Mouse (Mus musculus) left cerebral cortex, adult 2 months (tissue): ENCODE results near the gene Rab14. TPM values are rescaled to one million over a fixed set of nuclear protein-coding genes. Genes with fewer than 3 reads are reported as not detected.

Experiments used
- DNase-seq, 2 experiments: peaks; one replicate each; pipeline ENCODE4 v3.0.0; 2021 to 2022; ENCODE audit warnings: low spot score in 2 of 2, mixed read lengths in 1 of 2; ENCODE audit errors: extremely low spot score in 1 of 2
- H3K27ac ChIP-seq: fragments of 200-600 bp; 2 replicates; pipeline ENCODE4 v1.8.1; 2022
- H3K4me3 ChIP-seq: fragments of 200-600 bp; 2 replicates; pipeline ENCODE4 v1.8.1; 2022
- CTCF ChIP-seq: fragments of 200-600 bp; IDR thresholded peaks from 2 replicates; pipeline ENCODE4 v1.8.1; 2022; ENCODE audit warnings: antibody characterized with exemption, mild to moderate bottlenecking, moderate library complexity
- intact Hi-C: fragments of 180-260 bp; cut with DNase I; formaldehyde crosslinking; loops from one replicate; pipeline ENCODE4 v1.15.1; 2025
- long read RNA-seq, 2 experiments: library from polyadenylated mRNA; stranded (forward); transcript quantifications; one replicate each; pipeline ENCODE4 v2.0.0; 2021; ENCODE audit warnings: borderline mapping rate in 2 of 2
- total RNA-seq, 2 experiments: library from RNA; stranded (reverse); gene quantifications; 2 replicates each; pipeline ENCODE4 v1.2.3; 2021

The Rab14 gene
- total RNA-seq, result 100 to 1,000 TPM; 219 to 229 TPM
- long read RNA-seq, experiment 1, transcript Rab14-201 (8 exons, 3,081 nt), result major isoform, 422 of 453 reads
- long read RNA-seq, experiment 1, partial matches to known transcripts, result 6 of 453 reads
- long read RNA-seq, experiment 1, other reads (novel, unspliced or antisense), result 25 of 453 reads
- long read RNA-seq, experiment 2, full-length matches to known transcripts, result 288 of 311 reads
- long read RNA-seq, experiment 2, partial matches to known transcripts, result 5 of 311 reads
- long read RNA-seq, experiment 2, other reads (novel, unspliced or antisense), result 18 of 311 reads

DNA sequence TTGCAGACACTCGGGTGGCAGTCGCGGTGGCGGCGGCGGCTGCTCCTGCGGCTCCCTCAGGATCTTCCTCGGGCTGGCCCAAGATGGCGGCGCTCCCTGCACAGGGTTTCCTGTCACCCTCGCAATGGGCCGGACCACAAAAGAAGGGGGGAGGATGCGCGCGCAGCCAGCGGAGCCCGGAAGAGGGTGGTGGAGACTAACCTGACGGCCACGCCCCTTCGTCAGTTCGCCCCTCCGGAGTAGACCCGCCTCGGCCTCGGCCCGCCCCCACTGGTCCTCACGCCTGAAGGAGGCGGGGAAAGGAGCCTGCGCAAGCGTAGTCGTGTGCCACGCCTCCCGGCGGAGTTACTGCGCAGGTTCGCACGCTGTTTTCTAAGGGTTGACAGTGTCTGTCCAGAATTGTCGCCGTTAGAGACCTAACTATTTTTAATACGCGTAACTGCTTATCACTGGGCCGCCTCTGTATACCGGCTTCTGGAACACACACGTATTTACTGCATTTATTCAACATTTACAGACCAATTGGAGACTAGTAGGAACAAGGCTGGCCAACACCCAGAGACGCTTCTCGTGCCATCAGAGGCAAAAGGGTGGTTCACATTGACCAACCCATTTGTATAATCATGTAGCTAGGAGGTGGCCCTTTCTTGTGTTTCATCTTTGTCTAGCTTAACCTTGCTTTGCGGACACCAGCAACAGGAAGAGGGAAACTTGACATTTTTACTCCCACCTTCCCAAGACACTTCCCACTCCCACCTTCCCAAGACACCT lies at the start of gene Rab14:
TSS of gene Rab14 (minus strand) at position 223 of the 771 bp plus-strand sequence.
- DNase-seq, result peak; percentile 99 to 100
- H3K27ac ChIP-seq, result peak within 1 kb of the TSS; percentile 99
- intact Hi-C loops, result no loop called here
- no peak; the same call in 1 of the 2 replicates for TF ChIP-seq CTCF
- peak within 1 kb of the TSS; percentile 92 for H3K4me3 ChIP-seq

DNA sequence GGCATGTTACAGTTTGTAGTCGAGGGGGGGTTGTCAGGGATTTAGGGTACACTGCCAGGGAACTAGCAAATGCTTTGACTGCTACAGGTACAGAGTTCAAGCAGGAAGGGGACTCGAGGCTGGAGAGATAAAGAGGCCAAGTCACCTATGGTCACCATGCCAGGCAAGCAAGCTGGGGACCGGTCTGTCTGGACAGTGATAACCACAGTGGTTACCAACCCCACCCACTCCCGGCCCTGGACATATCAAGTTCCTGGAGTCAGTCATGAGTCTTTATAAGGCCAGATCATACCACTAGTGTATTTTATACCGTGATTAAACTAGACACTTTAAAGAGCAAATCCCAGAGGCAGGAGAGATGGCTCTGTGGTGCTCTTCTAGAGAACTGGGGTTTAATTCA lies 46.8 kb upstream of the Rab14 start:
- Histone ChIP-seq H3K4me3 (no peak overlapping the region), H3K27ac (no peak overlapping the region)
- no peak for TF ChIP-seq CTCF
- intact Hi-C loops, result no loop called here
- no peak for DNase-seq

DNA sequence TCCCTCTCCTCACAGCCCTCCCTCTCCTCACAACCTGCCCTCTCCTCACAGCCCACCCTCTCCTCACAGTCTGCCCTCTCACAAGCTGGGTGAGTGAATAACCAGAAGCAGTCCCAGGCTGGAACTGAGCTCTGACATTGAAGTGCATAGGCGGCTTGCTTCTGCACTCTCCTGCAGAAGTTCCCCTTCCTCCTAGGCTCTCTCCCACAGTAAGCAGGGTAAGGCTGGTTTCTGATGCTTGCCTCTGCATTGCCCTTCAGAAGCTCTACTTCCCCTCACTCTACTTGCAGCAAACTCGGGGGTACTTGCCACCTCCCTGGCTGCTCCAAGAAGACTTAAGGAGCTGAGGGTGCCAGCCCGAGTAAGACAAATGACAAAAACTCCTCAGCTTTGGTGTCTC lies 43.3 kb upstream of the Rab14 start:
- no peak for TF ChIP-seq CTCF
- intact Hi-C loops, result no loop called here
- Histone ChIP-seq H3K4me3 (no peak overlapping the region), H3K27ac (no peak overlapping the region)
- DNase-seq, result no peak

DNA sequence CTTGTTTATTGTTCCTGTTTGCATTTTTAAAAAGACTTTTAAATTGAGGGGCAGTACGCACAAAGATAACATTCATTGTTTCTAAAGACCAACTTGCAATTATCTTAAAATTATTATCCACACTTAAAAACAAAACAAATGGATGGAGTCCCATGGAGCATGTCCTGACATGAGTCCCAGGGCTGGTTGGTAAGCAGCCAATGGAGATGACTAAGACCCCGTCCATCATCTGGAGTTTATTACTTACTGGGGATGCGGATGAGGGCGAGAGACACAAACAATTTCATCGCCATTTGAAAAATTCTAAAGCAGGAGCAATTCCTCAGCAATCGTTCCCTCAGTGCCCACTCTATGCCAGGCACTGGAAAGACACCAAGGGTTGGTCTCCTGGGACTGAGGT lies 34.1 kb upstream of the Rab14 start:
- H3K27ac ChIP-seq, result no peak overlapping the region
- H3K4me3 ChIP-seq, result no peak overlapping the region
- TF ChIP-seq CTCF, result no peak
- intact Hi-C loops, result no loop called here
- no peak for DNase-seq

DNA sequence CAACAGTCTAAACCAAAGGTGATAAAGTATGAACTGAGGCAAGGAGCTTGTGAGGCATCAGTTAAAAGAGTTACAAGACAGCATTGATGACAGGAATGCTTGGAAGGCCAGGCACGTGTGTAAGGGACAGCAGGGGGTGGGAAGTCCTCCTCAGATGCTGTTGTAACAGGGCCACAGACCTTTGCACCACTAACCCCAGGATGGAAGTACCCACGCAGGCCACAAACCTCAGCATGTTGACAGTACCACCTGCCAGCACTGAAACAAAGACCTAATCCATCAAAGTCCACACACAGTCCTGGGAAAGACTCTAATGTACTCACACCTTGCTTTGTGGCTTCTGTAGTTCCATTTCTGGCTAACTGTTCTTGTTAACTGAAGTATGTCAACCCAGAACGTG lies 33.0 kb upstream of the Rab14 start:
- no peak overlapping the region for H3K4me3 ChIP-seq
- DNase-seq, result no peak
- H3K27ac ChIP-seq, result no peak overlapping the region
- intact Hi-C loops, result loop anchor here (2.0 kb wide), 1 partner anchor 21 kb away; no protein-coding TSS in a partner anchor
- TF ChIP-seq CTCF, result no peak

DNA sequence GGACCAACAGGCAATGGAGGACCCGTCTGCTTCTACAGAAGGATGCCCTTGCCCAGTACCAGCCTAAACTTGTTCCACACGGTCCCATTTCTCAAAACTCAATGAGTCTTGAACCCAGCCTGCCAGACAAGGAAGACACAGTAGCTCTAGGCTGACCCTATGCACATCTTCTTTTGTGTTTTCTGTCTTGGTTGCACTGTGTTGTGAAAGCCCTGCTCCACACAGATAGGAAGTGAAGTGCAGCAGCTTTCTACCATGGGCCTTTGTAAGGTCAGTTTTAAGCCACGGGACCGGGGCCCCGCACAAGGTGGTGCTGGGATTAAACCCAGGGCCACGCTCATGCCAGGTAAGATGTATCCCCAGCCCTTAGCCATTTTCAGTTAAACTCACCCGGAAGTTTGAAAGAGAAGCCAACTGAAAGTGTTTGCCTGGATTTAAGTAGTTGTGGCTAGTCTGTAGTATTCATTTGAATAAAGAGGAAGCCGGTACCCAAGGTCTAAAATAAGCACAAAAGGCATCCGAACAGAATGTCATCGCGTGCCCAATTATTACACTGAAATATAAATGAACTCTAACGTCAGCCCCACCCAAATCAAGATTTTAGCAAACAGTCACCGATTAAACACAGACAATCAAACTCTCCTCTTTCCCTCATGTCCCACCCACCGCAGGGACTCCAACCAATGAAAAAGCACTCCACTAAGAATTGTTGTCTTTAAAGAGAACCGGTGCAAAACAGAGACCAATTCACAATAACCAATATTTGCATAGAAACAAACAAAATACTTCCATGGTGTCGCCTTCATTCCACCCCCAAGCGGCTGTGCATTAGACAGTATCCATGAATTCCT lies 31.9 kb upstream of the Rab14 start:
- no peak for DNase-seq
- Histone ChIP-seq H3K4me3 (no peak overlapping the region), H3K27ac (no peak overlapping the region)
- TF ChIP-seq CTCF, result no peak
- intact Hi-C loops, result loop anchor here (2.0 kb wide), 1 partner anchor 22 kb away; no protein-coding TSS in a partner anchor

DNA sequence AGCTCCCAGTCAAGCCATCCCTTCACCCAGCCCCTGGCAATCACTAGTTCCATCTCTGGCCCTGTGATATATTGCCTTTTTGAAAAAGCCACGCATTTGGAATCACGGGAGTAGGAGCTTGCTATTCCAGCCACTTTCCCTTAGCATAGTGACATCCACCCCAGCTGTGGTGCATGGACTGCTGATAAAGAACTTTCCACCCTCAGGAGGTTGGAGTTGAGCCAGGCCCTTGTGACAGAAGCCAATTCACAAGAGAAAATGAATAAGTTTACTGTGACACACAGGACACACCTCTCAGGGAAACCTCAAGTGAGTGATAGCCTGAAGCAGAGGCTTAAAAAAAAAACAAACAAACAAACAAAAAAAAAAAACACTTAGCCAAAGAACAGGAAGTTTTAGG lies 31.0 kb upstream of the Rab14 start:
- Histone ChIP-seq H3K4me3 (no peak overlapping the region), H3K27ac (no peak overlapping the region)
- intact Hi-C loops, result loop anchor here (2.0 kb wide), 1 partner anchor 23 kb away; no protein-coding TSS in a partner anchor
- no peak for DNase-seq
- no peak for TF ChIP-seq CTCF

DNA sequence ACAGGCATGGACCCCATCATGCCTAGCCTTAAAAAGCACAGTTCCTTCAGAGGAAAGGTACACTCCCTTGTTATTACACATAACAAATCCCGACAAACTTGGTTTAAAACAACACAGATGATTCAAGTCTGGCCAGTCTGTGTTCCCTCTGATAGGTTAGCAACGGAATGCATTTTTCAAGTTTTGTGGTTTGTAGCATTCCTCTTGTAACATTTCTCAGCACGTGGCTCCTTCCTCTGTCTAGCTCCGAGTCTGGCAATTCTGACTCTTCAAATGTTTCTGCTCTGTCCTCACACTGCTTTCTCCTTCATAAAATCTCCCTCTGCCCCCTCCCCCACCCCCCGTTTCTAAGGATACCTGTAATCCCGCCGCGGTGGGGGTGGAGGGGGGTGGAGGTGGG lies 29.3 kb upstream of the Rab14 start:
- no peak overlapping the region for H3K27ac ChIP-seq
- intact Hi-C loops, result no loop called here
- H3K4me3 ChIP-seq, result no peak overlapping the region
- no peak for TF ChIP-seq CTCF
- DNase-seq, result no peak

DNA sequence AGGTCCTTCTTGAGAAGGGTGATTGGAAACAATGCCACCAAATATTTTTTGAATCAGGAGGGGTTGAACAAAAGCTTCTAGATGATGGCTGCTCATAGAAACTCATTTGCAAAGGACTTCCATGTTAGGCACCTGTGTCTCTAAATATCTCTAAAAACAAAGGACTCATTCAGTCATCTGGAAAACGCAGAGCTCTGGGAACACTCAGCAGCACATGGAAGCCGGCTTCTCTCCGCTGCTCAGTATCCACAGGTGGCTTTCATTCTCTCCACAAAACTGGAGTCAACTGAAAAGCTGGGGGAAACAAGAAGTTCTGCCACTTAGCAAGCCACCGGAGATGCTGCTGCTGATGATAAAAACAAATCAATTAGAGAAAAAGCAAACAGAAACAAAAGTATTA lies 27.2 kb upstream of the Rab14 start:
- intact Hi-C loops, result no loop called here
- TF ChIP-seq CTCF, result no peak
- no peak for DNase-seq
- no peak overlapping the region for H3K4me3 ChIP-seq
- H3K27ac ChIP-seq, result no peak overlapping the region

DNA sequence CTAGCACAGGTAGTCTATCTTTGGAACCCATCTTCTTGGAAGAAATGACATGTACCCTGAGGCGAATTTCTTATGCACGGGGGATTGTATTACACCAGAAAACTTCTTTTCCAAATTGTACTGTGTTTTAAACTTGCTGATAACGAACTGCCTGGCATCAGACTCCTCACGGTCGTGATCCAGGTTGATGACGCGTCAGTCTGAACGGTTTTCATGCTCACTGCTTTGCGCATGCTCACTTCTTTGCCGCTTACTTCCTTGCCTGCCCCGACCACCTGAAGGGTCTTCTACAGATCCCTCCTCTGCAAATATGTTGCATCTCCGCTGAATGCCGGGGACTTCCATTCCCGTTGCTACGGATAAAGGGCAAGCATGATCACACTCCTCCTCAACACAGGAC lies 23.4 kb upstream of the Rab14 start:
- intact Hi-C loops, result no loop called here
- DNase-seq, result no peak
- Histone ChIP-seq H3K4me3 (no peak overlapping the region), H3K27ac (no peak overlapping the region)
- TF ChIP-seq CTCF, result no peak

DNA sequence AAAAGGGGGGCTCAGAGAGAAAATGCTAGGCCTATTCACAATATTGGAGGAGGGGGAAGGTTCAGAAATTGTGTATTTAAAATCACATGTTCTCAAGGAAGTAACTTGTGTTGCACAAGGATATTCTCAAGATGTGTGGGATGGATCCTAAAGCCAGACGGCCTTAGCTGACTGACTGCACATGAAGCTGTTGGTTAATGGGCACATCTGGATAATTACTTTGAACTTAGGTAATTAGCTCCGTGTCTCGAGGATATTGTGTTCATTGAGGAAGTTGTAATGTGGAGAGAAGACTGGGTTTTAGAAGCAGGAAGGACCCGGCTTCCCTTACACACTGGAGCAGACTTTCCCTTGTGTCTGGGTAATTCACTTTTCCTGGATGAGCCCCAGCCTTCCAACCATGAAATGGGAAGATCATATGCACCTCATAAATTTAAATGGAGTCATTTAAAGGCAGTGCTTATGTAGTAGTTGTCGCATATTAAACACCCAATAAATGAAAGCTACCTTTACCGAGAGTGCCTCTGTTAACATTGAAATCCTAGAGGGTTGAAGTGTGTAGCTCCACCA lies 22.0 kb upstream of the Rab14 start:
- no peak for DNase-seq
- Histone ChIP-seq H3K4me3 (no peak overlapping the region), H3K27ac (no peak overlapping the region)
- no peak for TF ChIP-seq CTCF
- intact Hi-C loops, result no loop called here
